Mouse (Mus musculus) kidney, adult 2 months (tissue): ENCODE results near the gene Tmem127.
"Not testable (repeated sequence)": the region's sequence is repeated elsewhere in the genome, so short reads cannot be mapped to it uniquely, and the experiment has no call there.

Source experiments
- CTCF ChIP-seq: fragments of 200-500 bp; conservative IDR thresholded peaks from 2 replicates; pipeline ENCODE4 v1.5.1; 2011; ENCODE audit warnings: low read depth, mild to moderate bottlenecking, control low read depth, low read length, moderate library complexity, mixed read lengths; ENCODE audit not compliant: insufficient read depth, insufficient read length
- POLR2A ChIP-seq: fragments of 200-500 bp; IDR thresholded peaks from one replicate; pipeline ENCODE4 v1.6.1; 2011; ENCODE audit warnings: low read depth, low read length, control low read depth

DNA sequence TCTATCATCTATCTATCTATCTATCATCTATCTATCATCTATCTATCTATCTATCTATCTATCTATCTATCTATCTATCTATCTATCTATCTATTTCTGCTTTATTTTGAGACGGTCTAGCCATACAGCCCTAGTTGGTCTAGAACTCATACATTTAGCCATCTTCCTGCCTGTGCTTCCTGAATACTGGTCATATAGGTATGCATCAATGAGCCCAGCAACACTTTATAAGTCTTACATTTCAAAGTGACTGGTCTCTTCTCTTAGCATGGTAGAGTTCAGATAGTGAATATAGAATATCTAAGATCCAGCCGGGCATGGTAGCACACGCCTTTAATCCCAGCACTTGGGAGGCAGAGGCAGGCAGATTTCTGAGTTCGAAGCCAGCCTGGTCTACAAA is 56.5 kb downstream of the Tmem127 start:
- not testable (repeated sequence) for TF ChIP-seq CTCF, POLR2A
